Mouse (Mus musculus): ENCODE measurements at regions not wholly inside any gene's neighbourhood (a gene's known extent, or its start where the extent isn't known, plus 50 kb on each side); places are given as distances from the start of the nearest gene placed in this dataset.
A peak's percentile ranks its signal among the peaks of the same experiment; 100 is the strongest.

DNA sequence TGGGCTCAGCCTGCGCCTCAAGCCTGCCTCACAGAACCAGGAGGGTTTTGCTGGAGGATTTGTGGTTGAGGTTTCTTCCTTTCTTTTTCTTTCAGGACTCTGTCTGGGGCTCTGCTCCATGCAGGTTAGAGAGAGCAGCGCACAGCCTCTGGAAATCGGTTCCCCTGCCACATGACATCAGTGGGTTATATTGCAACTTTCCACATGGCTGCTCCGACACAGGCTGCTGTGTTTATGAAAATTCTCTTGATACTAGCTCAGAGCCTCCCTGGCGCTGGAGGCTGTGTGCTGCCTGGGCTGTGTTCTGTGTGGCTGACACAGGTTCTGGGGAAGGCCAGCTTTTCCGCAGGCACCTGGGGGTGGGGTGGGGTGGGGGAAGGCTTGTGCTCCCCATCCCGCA lies 178.7 kb upstream of the Gm4791 start:
- no peak for DNase-seq

DNA sequence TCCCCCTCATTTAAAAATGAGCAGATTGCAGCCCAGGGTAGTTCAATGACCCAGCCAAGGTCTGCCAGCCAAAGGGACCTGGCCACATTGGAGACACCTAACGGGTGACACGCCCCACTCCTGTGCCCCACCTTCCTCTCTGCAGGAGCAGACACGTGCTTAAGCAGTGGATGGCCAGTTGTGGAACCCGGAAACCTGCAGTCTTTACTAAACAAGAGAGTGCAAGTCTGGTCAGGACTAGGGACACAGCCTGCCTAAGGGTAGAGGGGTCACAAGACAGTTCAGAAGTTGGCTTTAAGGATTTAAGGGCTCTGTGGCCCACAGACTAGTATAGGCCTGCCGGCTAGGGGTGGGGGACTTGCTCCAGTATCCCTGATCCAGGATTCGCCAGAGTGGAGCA lies 179.2 kb upstream of the Gm4791 start:
- no peak for DNase-seq

- no peak for DNase-seq
Observed at GRCm38 (mm10) chr9:46816126-46816525, 182.4 kb upstream of the Gm4791 start.

DNA sequence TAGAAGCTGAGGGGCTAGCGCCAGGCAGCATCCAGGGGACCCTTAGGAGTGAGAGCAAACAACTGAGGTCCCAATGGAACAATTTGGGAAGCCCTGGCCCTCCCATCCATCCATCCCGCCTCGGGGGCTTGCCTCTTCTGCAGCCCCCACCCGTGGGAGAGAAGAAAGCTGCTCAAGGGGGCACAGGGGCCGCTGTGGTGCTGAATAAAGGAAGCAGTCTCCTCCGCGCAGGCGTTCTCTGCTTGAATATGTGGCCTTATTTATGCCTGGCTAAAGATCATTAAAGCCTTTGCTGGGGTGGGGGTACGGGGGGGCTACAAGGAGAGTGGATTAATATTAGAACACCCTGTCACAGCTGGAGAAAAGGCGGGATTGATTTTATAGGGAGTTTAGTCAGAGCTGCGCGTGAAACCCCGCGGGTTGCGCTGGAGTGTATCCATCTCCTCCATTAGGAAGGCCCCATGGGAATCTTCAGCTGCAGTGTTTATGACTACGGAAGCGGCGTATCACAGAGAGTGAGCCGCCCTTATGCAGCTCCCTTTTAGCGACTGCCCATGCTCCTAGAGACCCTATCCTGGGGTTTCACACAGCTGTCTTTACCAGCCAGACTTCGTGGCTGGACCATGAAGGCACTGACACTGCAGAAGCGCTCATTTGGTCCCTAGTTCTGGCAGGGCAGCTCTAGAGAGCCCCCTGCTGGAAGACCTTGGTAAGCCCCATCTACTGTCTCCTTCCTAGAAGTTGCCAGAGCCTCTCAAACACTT lies 183.9 kb upstream of the Gm4791 start:
- DNase-seq = peak; percentile 65

GRCm38 (mm10) chr9:46810266-46810665 lies 188.3 kb upstream of the Gm4791 start:
- DNase-seq = no peak

- no peak for DNase-seq
Observed at GRCm38 (mm10) chr9:46795446-46795845, 203.1 kb upstream of the Gm4791 start.

- DNase-seq = no peak
Observed at GRCm38 (mm10) chr9:46789036-46789435, 209.5 kb upstream of the Gm4791 start.

DNA sequence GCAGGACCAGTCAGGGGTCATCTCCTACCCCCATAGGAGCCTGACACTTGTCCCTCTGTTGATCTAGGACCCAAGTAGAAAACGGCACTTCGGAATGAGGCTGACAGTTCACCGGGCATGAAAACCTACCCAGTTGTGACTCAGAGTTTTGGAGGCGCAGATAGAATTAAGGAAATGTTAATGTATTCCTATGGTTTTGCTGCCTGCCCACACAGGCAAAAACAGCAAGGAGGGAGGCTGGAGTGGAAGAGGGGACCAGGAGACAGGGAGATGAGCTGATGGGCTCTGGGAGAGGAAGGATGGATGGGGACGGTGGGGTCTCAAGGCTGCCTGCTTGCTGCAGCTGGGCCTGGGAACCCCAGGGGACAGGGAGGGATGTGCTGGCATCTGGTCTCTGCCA lies 210.1 kb upstream of the Gm4791 start:
- no peak for DNase-seq

DNA sequence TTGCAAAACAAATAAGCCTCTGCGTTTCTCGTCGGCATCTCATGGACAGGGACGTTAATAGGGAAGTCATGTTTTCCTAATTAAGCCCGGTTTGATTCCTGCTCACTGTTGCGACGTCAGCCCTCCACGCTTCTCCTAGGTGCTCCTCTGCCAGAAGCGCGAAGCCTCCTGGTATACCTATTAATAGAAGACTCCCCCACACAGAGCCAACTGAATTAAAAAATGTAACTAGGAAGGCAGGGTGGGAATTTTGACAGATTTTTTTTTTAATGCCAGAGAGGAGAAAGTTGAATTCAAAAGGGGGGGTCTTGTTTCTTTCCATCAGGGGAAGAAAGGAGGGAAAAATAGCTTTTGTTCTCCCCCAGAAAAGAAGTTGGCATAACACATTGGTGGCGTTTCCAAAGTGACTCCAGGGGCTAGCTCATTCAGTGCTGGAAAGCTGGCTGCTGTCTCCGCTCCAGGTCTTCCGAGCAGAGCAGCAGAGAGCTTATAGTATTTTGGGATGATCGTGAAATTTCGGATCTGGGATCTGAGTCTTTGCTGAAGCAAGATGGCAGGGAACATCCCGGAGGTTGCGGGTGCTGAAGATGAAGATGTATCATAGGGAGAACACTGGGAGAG lies 214.1 kb upstream of the Gm4791 start:
- no peak for DNase-seq

DNA sequence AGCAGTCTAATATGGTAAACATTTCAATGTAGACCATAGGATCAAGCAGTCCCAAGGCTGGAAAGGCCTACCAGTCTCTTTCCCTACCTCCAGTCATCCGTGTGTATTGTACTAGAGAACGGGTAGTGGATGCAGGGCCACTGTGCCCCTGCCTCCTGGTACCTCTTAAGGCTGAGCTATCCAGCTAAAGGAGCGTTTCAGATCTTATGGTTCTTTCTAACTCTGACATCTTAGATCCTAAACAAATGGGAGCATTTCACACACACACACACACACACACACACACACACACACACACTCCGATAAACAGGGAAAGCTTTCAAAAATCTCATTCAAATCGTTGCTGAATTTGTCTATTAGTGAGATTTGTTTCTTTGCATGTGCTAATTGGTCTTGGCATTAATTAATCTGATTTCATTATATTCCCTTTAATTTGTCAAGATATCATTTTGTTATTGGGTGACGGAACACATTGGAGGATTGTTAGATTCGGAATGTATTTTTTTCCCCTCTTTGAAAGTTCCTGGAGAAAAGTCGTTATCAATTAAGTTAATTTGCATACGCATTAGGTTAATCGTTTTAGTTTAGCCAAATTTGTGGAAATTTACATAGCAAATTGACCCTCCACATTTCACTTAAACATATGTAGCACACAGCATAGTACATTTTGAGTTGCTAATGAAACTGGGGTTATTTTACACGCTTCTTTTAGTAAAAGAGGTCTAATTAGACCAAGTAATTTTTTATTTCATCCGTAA lies 214.8 kb upstream of the Gm4791 start:
- DNase-seq = no peak

DNA sequence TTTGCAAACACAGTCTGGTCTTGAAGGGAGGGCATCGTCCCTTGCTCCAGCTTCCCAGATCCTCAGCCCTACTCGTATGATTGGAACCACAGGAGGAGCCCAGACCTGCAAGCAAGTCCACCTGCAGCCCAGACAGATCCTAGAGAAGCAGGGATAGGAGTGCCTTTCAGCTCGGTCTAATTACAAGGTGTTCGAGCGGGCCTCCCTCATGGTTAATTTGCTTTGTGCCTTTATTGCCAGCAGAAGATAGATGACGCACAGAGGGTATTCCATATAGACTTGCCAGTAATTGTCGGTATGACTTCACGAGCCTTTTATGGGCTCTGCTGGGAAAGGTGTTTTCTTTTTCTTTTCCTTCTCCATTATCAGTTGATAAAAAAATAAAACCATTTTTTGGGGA lies 216.9 kb upstream of the Gm4791 start:
- DNase-seq = no peak

DNA sequence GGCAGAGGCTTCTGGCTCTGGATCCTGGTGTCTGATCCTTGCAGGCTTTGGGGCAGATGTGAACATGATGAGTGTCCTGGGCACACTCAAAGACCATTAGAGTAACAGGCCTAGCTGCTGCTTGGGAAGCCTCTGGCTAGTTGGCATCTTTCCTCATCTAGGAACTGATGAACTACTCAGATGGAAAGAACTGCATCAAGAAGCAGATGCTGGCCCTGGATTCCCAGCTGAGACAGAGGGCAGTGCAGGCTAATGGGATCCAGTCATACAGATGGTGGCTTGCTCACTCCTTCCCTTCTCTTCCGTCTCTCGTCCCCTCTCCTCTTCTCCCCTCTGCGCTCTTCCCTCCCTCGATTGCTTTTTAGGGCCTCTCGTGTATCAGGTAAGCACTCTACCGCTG lies 219.8 kb upstream of the Gm4791 start:
- no peak for DNase-seq

DNA sequence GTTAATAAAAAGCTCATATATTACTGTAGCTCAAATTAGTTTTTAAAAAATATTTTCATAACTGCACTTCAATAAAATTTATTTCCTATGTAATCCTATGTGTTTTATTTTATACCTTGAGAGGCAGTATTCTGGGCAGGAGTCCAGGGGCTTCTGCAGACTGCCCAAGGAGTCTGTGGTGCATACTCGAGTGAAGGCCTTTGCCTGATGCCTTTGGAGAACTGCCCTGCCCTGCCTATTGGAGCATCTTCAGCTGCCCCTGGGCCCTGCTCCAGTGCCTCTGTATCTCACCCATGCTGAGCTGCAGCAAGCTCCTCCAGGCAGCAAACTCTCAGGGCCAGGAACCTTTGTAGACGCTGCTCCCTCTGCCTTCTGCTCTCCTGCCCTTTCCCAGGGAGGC lies 223.7 kb upstream of the Gm4791 start:
- no peak for DNase-seq

DNA sequence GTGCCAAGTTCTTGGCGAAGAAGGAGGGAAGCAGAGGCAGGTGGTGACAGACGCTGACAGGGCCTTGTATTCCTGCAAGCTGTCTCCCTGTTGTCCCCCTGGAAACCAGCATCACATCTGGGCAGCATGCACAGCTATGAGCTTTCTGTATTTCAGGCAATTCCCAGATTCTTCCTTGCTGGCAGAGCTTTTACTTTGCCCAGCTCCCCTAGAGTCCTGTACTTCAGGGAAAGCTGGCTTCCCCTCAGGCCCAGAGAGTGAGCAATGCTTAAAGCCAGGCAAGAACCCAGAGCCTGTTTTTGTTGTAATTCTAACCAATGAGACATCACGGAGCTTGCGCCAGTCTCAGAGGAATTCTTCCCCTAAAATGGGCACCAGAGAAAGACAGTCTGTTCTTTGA lies 238.3 kb upstream of the Gm4791 start:
- no peak for DNase-seq

DNA sequence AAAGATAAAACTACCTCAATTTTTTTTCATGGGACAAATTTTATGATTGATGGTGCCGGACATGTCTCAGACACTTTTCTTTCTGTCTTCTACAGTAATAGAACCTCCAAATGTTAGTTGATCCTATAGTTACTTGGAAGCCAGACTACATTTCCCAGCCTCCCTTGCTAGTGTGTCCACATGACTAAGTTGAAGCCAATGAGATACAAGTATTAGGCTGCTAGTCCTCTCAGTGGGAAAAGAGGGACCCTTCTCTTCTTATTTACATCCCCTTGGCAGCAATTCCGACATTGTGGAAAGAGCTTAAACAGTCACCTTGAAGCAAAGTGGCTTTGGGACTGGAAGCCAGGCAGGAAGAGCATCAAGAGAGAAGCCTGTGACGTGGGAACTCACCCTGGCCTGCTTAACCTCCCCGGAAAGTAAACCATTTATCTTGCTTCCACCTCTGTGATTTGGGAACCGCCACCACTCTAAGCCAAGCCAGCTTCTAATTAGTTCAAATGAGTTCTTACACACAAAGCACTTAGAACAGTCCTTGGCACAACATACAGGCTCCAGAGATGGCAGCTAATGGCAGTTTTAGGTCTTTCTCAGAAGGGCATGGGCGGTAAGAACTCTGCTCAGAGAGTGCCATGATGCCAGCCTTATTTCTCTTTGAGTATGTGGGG lies 241.4 kb upstream of the Gm4791 start:
- DNase-seq = no peak

DNA sequence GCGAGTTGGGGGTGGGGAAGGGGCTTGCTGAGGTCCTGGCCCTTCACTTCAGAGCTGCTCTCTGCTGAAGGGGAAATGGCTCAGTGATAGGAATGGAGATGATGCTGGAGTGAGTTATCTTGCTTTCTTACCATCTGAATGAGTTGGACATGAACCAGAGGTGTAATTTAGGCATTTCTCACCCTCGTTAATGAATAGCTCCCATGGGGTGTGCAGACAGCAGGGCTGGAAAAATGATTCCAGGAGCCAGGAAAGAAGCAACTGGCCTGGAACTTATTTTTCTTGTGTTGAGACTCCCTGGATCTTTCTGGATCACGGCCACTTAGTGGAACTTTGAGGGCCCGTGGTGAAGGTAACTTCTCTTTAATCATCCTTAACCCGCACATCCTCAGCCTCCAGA lies 246.6 kb upstream of the Gm4791 start:
- no peak for DNase-seq

DNA sequence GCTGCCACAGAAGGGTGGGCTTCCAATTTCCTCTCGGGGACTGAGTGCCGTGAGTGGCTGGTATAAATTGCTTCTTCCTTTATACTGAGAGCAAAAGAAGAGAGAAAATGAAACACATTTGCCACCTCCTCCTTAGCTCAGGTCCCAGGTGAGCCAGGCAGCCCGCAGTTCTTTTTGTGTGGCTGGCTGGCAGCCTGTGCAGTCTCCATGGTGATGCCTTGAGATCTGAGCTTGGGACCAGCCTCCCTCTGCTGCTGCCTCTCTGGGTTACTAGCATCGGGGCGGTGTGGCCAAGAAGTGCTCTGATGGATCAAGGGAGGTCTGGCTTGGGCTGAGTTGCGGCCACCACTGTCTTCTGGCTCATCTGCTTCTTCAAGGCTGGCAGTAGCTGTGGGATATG lies 249.1 kb upstream of the Gm4791 start:
- DNase-seq = no peak

- DNase-seq = no peak
Observed at GRCm38 (mm10) chr9:46746266-46746665, 252.3 kb upstream of the Gm4791 start.

GRCm38 (mm10) chr9:46740496-46740895 lies 258.0 kb upstream of the Gm4791 start:
- DNase-seq = no peak

DNA sequence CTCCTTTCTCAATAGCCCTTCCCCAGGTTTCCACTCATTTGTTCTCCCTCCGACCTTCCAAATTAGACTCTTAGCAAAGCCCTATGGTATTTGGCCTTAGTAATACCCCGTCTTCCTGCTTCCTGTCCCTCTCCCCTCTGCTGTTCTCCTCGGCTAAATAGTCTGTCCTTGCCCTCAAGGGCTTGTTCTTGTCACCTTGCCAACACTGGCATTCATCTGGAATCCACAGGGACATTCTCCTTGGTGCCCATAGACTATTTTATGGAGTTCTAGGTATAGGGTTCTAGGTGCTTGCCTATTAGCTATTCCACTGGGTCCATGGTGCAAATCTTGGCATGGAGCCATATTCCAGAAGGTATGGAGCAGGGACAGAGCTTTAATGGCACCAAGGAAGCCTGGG lies 259.2 kb upstream of the Gm4791 start:
- no peak for DNase-seq

DNA sequence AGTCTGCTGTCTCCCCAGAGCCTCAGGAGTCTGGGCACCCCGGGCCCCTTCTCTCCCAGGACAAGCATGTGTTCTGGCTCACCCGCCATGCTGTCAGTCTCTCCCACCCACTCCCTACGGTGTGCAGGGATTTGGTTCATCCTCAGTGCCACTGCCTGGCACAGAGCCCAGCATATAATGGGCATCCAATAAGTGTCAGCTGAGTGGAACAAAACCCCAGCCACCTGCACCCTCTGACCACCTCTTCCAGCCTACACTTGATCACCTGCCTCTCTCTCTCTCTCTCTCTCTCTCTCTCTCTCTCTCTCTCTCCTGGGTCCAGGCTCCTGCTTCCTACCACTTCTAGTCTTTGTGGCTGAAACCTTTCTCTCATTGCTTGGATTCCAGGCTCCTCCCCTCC lies 259.9 kb upstream of the Gm4791 start:
- no peak for DNase-seq

DNA sequence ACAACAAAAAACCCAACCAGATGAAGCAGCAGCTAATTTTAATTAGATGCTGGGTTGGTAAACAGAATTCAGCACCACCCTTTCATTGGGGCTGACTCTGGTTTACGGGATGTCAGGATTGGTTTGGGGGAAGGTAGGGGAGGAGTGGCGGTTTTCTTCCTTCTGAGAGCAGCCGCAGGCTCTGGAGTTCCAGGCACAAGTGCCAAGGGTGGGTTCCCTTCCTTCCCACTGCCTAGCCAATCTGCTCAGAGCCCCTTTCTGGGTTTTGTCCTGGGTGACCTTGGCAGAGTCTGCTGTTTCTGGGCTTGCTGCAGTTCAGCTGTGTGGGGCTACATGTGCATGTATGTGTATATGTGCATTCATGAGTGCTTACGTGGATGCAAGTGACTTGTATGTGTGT lies 260.5 kb upstream of the Gm4791 start:
- DNase-seq = no peak

- DNase-seq = no peak
Observed at GRCm38 (mm10) chr9:46737446-46737845, 261.1 kb upstream of the Gm4791 start.

DNA sequence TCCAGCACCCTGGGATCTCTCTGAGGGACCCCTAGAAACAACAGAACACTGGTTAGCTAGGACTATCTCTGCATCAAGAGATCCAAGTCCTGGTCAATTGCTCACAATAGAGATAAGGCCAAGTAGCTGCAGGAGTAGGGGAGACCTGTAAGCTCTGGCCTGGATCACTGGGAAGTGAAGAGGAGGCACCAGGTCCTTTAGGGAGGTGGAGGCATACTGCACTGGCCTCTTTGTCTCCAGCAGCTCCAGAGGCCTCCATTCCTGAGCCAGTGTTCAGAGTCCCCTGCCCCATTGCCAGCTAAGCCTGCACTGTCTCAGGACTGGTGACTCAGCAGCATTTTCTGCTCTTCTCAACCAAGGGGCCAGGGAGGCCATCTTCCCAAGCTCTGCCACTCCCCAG lies 262.3 kb upstream of the Gm4791 start:
- DNase-seq = no peak

All from cerebellum, adult 9-10 months (tissue).